8 mouse cellular contexts compared by ENCODE assay signal in genomic region chr12:85110698-85111592, GRCm38 (mm10). TPM values are rescaled to one million over a fixed set of nuclear protein-coding genes. Genes with fewer than 3 reads are reported as not detected.
DNase-seq lines count a peak whose midpoint lies in the region; ATAC-seq lines count a peak whose summit lies in the region.

Prox2 (minus strand) TSS chr12:85110759.
Dlst (plus strand) TSS chr12:85110833.

- H3K9me3 ChIP-seq in intestine, embryonic 14.5 days (ENCODE audit: control insufficient read depth, low read length) = no peaks in the 10 kb centered on the region

- peak; percentile 88 to 90 for DNase-seq in adrenal gland, adult 18-20 months (ENCODE audit: low spot score in 2 of 2)
- peak; percentile 90 for DNase-seq in embryo, embryonic 10.5 days (ENCODE audit: low spot score)
- DNase-seq in gastrocnemius, postnatal 14 days = peak; percentile 91
- DNase-seq in intestine, embryonic 14.5 days (ENCODE audit: low spot score) = peak; percentile 94
- DNase-seq in left cerebral cortex, postnatal 10 days (ENCODE audit: extremely low spot score in 1 of 2, low spot score in 2 of 2) = peak; percentile 84 to 93
- DNase-seq in right cerebral cortex, postnatal 10 days (ENCODE audit: low spot score in 2 of 2) = peak; percentile 93
- peak; percentile 89 for DNase-seq in urinary bladder, postnatal 14 days (ENCODE audit: low spot score)

- H3K27me3 ChIP-seq in intestine, embryonic 14.5 days (replicated peaks; ENCODE audit: control insufficient read depth, insufficient read depth, low read length) = no peaks in the 10 kb centered on the region

- peak within 1 kb of the TSS; percentile 80 for H3K4me2 ChIP-seq in intestine, embryonic 14.5 days (ENCODE audit: low read length)

- H3K4me1 ChIP-seq in intestine, embryonic 14.5 days (replicated peaks; ENCODE audit: control insufficient read depth, insufficient read depth, low read length) = peaks cover 26% of the 10 kb centered on the region

- intact Hi-C loops in gastrocnemius, postnatal 14 days (cut with DNase I; ENCODE audit: low total_unique reads) = no loop called here
- intact Hi-C loops in left cerebral cortex, postnatal 10 days (cut with DNase I) = no loop called here

- peaks cover 8% of the 10 kb centered on the region; the same call in 1 of the 2 replicates for H3K36me3 ChIP-seq in intestine, embryonic 14.5 days (ENCODE audit: control insufficient read depth, insufficient read depth, low read length)

- H3K9ac ChIP-seq in intestine, embryonic 14.5 days (ENCODE audit: low read length) = peak within 1 kb of the TSS; percentile 93

- ATAC-seq in intestine, embryonic 14.5 days (replicated peaks; ENCODE audit: low FRiP score, low TSS enrichment, low read depth) = peak; percentile 94
- peak; percentile 90 for ATAC-seq in megakaryocyte progenitor cell, adult 5-6 weeks (replicated peaks; ENCODE audit: poor library complexity)

- whole genome bisulfite sequencing in intestine, embryonic 14.5 days = under 1% methylated on average over 83 of the region's 83 CpGs

- peak within 1 kb of the TSS; percentile 95 for H3K4me3 ChIP-seq in intestine, embryonic 14.5 days (ENCODE audit: low read depth, low read length)

- H3K27ac ChIP-seq in intestine, embryonic 14.5 days (ENCODE audit: low read depth) = peak within 1 kb of the TSS; percentile 76

RNA-seq across cellular contexts. Expression of gene Prox2, which starts in this region (rescaled TPM):
- 1 to 10 TPM; 2.5 to 4.1 TPM for total RNA-seq in adrenal gland, adult 18-20 months (2021)
- 1 to 10 TPM; 2.1 to 2.2 TPM for total RNA-seq in gastrocnemius, postnatal 14 days (2021)
- polyA plus RNA-seq in intestine, embryonic 14.5 days (2014; fragmentation: Nextera tagmentation; extraction: Ambion mirVana) = 2.2 and 2.7 TPM in 2 replicates
- 1 to 10 TPM in 1 of 2 experiments, under 1 TPM in 1; 0.51 to 1.0 TPM for total RNA-seq in left cerebral cortex, postnatal 10 days (2021)
- 1.2 TPM in 2 replicates for total RNA-seq in megakaryocyte progenitor cell, adult 5-6 weeks (2015)
- total RNA-seq in megakaryocyte progenitor cell, adult 5-6 weeks (2017) = 2.7 and 3.0 TPM in 2 replicates

RNA-seq across cellular contexts. Expression of gene Dlst, which starts in this region (rescaled TPM):
- 100 to 1,000 TPM; 364 to 483 TPM for total RNA-seq in adrenal gland, adult 18-20 months (2021)
- total RNA-seq in gastrocnemius, postnatal 14 days (2021) = 100 to 1,000 TPM; 291 to 372 TPM
- 110 and 115 TPM in 2 replicates for polyA plus RNA-seq in intestine, embryonic 14.5 days (2014; fragmentation: Nextera tagmentation; extraction: Ambion mirVana)
- total RNA-seq in left cerebral cortex, postnatal 10 days (2021) = 100 to 1,000 TPM; 171 to 180 TPM
- 76.3 and 81.6 TPM in 2 replicates for total RNA-seq in megakaryocyte progenitor cell, adult 5-6 weeks (2015)
- 161 and 187 TPM in 2 replicates for total RNA-seq in megakaryocyte progenitor cell, adult 5-6 weeks (2017)

Comparison
In these comparisons a context has a peak if more than half of its experiments do, and no peak if none do; other contexts are left out.
1. Peak in every context shown above with its lines: DNase-seq, ATAC-seq, H3K4me3 ChIP-seq and H3K27ac ChIP-seq.